Mouse (Mus musculus) thymus, postnatal 4 days (tissue): Measurements from ENCODE around the gene Gm20388.

Experiments used
- DNase-seq: peaks from one replicate; pipeline ENCODE4 v3.0.0; 2021

Gene Gm20388

DNA sequence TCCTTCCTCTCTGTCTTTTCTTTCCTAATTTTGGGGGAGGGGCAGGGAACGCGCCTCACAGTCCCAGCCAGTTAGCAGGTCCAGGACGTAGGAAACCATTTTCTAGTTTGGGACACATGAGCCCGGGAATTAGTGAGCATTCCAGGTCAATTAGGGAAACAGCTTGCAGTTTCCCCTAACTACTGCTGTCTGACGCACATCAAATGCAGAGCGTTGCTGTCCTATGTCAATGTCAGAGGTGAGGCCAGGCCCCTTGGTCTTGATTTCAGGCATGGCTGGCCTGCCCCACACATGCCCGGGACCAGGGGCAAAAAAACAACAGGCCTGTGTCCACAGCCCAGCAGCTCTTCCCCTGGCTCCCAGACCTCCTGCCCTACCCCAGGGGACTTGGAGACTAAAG lies 1259.5 kb downstream of the Gm20388 start:
- no peak for DNase-seq

DNA sequence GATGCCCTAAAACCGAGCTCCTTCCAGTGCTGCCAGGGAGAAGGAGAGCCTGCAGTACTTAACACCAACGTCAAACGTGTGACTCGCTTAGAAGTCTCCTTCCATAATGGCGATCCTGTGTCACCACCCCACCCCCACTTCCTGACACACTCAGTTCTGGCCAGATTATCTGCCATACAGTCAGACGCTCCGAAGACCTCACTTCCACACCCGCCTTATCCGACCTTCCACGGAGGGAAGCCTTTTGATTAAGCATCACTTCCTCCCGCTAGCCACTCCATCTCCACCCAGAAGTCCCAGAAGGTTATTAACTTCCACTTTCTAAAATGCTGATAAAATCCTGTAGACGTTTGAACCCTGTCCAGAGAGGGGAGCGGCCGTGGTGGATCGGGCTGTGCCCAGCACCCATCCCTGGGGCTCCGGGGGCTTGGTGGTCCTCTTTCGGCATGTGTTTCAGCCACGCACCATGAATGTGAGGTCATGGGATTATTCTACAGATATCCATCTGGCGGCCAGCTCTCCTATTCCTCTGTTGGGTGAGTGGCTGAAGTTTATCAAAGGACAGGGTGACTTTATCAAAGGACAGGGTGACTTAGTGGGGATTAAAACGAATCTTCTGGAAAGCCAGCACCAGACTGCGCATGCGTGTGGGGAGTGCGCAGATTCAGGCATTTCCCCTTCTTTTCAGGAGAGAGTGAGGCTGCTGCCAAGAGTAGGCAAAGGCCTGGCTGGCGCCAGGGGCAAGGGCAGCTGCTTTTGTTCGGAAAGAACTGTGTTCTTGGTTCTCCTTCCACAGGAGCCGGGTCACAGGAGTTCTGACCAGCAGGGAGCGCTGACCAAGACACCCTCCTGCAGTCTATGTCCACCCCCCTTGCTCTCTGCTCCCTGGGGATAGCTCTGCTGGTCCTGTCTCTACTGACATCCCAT lies 1260.2 kb downstream of the Gm20388 start:
- no peak for DNase-seq

DNA sequence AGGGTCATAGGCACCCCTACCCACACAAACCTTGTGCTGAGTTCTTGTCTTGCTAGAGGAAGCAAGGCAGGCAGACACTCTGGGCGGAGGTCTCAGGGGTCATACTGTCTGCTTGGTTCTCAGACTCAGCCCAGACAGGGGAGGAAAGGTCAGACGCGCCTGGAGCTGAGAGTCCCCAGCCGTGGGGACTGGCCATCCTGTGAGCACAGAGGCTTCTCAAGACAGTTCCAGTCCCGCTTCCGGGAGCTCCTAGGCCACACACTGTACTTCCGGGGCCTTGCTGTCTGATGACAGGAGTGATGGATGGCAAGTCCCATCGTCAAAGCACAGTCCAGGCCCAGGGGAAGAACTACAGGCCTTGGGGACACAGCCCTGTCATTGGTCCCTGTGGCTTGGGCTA lies 1261.9 kb downstream of the Gm20388 start:
- no peak for DNase-seq

DNA sequence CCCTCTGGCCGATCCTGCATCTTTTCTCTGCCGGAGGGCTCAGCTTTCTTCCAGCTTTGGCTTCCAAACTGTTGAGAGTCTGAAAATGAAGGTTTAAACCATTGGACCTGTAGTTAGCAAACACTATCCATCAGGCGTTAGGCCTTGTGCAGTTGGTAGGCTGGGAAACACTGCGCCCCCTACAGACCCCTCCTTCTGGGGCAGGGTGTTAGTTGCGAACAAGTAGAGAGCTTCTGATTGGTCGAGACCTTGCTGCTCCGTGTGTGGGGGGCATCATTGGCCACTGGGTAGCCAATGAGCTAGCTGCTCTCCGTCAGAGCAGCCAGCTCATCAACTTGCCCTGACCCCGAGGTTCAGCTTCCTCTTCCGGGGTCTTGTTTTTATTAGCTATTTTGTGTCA lies 1263.5 kb downstream of the Gm20388 start:
- DNase-seq: peak; percentile 14

DNA sequence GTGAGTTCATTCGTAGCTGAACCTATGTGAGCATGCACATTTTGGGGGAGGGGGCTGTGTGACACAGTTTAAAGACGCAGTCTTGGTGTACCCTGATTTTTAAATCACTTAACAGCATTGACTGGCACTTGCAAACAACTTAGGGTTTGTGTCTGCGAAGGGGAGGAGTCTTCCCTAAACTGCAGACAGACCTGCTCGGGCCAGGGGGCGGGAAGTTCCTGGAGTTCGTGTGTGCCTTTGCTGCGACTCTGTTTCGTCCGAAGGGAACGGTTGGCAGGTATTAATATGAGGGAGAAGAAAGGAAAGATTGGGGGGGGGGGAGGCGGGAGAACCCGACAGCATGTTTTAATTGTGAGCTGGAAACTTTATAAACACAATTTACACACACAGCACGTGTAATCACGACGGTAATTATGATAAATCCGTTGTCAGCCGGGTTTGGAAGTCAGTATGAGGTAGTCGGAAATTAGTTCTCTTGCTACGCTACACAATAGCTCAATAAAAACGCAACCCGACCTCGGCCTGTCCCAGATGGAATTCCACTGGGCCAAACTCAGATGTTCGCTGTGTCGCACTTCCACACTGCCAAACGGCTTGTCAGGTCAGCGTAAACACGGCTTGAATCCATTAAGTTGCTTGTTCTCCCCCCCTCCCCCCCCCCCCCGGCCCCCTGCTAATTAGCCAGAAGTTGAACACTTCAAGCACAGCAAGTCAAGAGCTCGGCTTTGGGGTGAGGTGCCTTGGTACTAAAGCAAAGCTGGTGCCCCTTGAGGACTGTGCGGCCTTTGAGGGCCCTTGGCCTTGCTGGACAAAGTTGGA lies 1264.3 kb downstream of the Gm20388 start:
- no peak for DNase-seq

DNA sequence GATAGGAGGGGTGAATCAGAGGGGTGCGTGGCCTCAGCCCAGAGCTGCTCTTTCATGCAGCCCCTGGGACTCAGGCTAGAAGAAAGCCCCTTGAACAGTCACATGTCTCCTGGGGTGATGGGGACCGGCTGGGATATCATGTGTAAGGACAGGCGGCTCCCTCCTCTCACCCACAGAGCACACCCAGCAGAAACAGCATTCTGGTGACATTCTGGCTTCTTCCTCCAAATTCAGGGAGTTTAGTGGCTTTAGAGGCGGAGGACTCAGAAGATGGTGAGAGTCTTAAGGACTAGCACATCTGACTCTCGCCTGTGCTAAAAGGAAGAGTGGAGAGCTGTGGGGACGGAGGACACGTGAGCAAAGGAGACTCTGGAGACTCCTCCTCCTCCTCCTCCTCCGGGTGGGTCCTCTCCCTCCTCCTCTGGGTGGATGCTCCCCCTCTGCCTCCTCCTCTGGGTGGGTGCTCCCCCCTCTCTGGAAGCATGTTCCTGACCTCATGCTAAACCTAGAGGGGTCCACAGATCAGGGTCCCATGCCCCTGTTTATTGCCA lies 1265.0 kb downstream of the Gm20388 start:
- no peak for DNase-seq

DNA sequence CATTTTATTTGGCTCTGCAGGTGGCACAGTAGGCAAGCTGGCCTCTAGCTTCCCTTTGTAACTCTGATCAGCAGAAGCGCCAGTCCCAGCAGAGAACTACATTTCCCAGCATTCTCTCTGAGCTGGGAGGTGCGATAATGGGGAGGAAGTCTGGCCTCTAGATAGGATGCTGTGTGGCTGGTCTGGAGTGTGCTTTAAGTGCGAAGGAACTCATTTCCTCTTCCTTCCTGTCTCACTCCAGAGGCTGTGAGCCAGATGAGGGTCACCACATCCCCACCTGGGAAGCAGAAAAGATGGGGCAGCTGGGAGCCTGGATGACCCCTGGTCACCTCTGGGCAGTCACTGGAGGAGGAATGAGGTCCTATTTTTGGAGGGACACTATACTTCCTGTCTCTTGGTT lies 1265.7 kb downstream of the Gm20388 start:
- DNase-seq: no peak

DNA sequence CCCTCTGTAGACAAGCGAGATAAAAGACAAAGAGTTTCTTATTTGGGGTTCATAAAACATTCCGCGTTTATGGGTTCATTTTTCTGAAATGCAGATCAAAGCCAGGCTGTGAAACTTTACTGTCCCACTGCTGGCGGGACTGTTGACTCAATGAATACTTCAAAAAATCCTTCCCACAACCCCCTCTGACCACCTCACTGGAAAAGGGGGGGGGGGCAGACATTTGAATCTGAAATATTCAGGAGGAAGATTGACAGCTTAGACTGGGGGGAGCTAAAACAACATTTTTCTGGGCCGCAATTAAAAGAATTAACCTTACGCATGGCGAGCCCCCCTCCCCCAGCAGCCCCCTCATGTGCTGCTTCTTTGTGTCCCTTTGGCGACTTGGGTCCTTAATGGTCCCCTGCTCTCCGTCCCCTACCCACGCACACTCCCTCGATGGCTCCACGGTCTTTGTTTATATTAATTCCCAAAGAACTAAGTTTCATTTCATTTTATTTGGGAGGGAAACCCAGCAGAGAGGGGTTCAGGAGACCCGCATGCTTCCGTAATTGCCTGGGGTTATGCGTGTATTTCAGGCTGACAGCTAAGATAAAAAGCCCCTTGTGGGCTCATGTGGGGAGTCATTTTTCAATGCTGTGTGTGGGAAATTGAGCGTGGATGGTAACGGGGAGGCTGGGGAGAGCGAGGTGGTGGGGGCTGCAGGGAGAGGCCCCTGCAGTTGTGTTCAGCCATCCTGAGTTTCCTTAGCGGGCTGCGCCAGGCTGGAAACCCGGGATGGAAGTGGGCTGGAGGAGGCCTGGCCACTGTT lies 1270.0 kb downstream of the Gm20388 start:
- DNase-seq: no peak

DNA sequence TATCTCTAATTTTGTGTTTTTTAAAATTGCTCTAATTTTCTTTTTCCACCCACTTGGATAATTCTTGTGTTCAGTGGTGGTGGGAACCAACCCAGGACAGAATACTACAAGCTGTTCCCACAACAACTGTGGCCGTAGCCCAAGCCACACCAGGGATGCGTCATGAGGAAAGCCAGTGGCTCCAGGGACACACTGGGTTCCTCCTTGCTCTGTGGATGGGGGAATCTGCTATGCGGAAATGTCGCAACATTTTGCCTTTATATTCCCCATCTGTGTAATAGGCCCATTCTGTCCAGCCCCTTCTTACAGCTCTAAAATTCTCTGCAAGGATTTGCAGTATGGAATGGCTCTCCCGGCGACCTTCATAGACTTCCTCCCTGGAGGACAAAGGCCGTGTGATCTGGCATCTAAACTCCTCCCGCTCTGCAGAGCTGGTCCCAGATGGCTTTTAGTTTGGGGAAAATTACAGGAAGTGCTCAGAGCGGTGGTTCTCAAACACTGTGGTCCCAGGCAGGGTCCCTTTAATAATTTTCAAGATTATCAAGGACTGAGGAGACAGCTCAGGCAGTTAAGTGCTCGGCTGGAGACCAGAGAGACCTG lies 1270.7 kb downstream of the Gm20388 start:
- DNase-seq: no peak

DNA sequence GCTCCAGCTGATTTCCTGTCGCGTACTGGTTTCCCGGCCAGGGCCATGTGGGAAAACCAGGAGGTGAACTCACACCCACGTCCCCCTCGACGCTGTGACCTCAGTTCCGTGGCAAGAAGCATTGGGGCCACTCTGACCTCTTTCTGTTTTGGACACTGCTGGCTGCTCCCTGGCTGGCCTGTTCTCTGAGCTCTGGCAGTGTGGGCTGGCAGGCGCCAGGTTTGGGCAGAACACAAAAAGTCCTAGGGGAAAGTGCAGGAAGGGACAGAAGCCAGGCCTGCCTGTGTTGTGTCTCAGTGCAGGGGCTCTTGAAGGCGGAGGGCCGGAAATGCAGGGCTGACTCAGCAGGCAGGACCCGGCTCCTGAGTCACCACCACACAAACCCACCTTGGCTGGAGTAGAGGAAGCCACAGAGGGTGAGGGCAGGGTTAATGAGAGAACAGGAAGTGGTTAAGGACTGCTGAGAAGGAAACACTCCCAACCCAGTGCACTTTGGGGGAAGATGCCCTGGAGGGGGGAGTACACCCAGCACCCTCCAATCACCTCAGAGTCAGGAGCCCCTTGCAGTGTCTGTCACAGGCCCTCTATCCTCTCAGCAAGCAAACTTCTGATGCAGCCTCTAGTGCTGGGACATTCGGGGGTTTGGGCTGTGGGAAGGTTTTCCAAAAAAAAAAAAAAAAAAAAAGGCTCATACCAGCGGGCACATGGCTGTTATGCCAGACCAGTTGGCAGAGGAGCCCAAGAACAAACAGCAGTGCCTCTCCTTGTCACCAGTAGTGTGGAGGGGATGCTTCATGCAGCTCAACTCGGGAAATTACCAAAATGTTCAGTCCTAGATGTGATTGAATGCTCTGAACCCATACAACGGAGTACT lies 1277.1 kb downstream of the Gm20388 start:
- peak; percentile 21 for DNase-seq

DNA sequence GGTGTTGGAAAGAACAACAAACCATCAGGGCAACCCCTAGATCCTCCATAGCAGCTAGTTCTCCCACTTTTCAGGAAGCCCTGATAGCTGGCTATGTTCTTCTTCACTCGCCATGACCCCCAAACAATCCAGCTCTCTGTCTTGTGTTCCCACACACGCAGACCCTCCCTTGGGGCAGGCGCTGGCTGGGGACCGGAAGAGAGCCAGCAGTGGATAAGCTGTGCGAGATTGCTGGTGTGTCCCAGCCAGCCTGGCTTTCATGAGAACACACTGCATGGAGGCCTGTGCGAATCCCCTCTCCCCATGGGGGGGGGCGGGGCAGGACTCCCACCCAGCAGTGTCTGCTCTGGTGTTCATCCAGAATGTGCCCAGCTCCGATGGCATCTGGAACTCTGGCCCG lies 1278.4 kb downstream of the Gm20388 start:
- no peak for DNase-seq

DNA sequence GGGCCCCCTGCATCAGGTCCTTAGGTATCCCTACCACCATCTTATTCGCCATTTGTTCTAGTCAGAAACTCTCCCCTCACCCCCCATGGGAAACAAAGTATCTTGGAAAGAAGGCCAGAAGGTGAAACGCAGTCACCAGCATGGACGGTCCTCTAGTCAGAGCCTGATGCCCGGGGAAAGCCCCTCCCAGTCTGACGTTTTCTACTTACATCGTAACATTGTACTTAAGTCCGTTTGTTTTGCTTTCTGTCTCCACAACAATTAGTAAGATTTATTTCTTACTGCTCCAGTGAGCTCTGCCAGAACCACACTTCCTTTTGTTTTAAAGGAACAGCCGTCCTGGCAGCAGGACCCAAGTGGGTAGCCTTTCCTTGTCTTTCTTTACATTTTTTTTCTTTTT lies 1281.8 kb downstream of the Gm20388 start:
- DNase-seq: no peak

DNA sequence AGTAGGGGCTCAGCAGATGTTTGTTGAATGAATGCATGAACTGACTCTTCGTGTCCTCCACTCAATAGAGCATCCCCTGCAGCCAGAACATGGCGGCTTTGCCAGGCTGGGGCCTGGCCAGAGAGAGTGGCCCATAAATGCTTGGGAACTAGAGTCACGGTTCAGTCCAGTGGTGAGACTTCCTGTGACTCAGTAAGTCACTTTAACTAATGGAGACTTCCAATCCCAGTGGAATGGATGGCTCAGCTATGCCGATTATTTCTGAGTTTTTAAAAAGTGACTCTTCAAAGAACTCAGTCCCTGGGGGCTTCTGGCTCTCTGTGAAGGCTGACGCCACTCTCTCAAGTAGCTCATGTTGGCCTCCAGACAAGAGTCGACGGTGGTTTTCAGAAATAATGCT lies 1285.3 kb downstream of the Gm20388 start:
- no peak for DNase-seq

DNA sequence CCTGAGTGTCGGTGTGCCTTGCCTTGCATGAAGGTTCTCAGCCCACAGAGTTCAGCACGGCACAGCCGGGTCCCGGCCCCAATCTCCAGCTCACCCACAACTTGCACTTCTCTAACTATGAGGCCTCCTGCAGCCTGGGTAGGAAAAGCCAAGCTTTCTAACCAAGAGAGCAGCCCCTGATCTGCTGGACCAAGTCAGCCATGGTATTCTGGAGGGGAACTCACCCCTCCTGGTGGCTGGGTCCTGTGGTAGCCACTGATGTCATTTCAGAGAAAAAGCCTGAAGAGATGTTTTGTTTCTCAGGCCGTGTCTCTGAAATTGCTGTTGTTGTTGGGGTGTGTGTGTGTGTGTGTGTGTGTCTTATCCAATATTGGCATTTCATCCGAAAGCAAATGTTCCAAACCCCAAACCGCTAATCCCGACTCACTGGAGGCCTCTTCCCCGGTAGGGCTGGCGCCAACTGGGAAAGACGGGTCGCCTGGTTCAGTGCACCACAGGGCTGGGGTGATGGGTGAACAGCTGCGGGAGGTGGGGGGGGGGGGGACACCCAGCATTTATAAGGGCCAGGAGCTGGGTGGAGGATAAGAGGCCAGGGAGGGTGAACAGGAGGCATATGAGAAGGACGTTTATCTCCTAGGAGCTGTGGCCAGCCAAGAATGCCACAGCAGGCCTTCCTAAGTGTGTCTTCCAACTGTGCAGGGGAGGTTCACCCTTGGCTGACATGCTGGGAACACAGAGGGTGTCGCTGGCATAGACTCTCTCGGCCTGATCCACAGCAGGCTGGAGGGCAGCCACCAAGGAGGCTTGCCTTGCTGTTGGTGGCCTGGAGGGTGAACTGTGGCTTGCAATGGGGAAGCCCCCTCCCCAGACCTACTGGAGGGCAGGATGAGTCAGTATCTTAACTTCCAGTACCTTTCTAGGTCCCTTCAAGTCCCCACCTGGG lies 1286.4 kb downstream of the Gm20388 start:
- no peak for DNase-seq

DNA sequence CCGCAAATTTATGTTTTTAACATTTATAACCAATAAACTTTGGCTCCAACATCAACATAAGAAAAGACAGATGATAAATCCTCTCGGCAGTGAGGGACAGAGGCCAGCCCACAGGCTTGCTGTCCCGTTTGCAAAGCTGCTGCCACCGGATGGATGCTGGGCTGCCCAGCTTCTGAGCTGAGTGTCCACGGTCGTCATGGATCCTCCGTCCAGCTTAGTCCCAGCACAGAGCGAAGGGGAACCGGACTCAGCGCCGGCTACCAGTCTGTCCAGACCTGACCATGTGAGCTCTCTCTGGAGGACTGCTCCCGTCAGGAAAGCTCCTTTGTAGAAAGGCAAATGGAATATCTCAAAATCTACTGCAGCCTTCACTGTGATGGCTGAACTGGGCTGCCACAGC lies 1289.4 kb downstream of the Gm20388 start:
- DNase-seq: no peak

DNA sequence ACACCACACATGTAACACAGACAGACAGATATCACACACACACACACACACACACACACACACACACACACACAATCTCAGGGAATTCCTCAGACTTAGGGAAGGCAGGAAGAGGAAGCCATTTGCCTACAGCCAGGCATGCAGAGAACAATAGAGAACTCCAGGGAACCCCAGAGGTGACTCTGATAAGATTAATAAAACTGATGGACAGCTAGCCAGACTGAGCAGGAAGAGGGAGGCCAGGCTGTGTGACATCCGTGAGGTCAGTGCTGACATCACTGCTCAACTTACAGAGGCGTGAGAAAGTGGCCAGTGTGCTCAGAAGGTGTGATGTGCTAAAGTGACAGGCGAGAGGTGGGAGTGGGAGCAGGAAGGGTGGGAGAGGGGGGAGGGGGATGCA lies 1290.3 kb downstream of the Gm20388 start:
- DNase-seq: no peak

DNA sequence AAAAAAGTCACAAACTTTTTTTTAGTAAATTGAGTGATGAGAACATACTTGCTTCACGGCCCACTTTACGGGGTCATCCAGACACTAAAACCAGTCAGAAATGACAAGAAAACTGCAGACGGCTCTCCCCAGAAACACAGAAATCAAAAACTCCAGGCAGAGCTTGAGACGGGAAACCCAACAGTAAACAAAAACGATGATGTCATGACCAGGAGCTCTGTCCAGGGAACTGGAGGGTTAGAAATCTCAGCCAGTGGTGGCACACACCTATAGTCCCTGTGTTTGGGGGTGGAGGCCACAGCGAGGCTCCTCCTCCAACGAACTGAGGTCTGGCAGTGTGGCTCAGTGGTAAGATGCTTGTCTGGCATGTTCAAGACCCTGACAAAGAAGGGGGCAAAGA lies 1291.0 kb downstream of the Gm20388 start:
- no peak for DNase-seq

DNA sequence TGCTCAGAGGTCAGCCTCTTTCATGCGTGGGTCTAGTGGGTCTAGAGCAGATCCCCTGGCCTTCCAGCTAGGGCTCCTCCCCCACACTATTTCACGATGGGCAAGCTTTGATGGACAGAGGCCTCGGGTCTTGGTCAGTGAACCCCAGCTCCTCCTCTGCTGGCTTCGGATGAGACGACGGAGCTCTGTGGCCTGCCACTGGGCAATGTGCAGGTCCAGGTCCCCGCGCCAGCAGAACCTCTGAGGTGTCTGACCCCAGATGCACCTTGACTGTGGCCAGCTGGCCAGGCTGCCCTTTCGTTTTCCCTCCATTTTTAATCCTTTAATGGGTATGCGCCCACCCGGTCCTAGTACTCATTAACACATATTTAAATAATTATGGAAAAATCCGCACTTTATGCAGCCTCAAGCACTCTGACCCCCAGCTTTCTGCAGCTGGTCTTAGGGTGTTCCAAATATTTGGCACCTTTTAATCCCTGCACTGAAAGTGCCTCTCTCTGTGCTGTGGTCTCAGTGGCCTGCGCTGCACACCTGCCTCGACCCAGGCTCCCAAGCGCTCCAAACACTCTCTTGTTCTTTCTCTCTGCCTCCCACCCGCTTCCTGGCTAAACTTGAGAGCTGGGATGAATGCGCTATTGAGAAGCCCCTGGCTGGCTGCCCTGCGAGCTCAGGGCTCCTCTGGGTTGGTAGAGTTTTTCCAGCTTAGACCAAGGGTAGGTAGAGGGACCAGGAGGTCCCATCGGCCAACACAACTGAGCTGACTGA lies 1293.2 kb downstream of the Gm20388 start:
- no peak for DNase-seq

DNA sequence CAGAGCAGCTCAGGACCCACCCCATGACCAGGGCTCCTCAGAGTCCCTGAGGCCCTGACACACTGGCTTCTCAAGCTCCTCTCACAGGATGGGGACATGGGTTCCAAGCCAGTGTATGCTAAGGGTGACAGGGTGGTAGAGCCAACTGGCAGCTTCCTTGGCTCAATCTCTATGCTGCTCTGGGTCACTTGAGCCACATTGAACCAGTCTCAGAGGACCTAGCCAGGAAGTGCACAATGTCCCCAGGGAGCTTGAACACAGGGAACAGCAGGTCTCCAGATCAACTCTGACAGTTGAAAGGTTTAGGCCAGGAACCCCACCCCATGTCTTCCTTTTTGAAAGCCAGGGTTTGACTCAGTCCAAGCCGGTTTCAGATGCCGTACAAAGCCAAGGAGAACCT lies 1296.5 kb downstream of the Gm20388 start:
- DNase-seq: no peak
